Mouse (Mus musculus) brain, embryonic 14.5 days (tissue): ENCODE results near the gene Atf7.

Experiments
- CTCF ChIP-seq: fragments of 200-500 bp; IDR thresholded peaks from 2 replicates; pipeline ENCODE4 v1.5.1; 2012; ENCODE audit warnings: inconsistent platforms, mild to moderate bottlenecking, moderate library complexity, borderline replicate concordance; ENCODE audit not compliant: insufficient read depth, insufficient read length; ENCODE audit errors: extremely low read depth
- POLR2A ChIP-seq: fragments of 200-500 bp; IDR thresholded peaks from 2 replicates; pipeline ENCODE4 v1.6.1; 2012; ENCODE audit warnings: mild to moderate bottlenecking, inconsistent platforms, borderline replicate concordance; ENCODE audit not compliant: poor library complexity, insufficient read depth, insufficient read length, severe bottlenecking; ENCODE audit errors: extremely low read depth

GRCm38 (mm10) chr15:102576972-102577371, 48.3 kb downstream of the Atf7 start:
- no peak for TF ChIP-seq POLR2A
- TF ChIP-seq CTCF, result no peak
